Mouse (Mus musculus) stomach, postnatal 0 days (tissue): Measurements from ENCODE around the gene Itfg1.

ENCODE experiments used
- CTCF ChIP-seq: IDR thresholded peaks from 2 replicates; pipeline ENCODE4 v1.5.1; 2016; ENCODE audit warnings: antibody characterized with exemption, low read depth, mild to moderate bottlenecking, moderate library complexity
- EP300 ChIP-seq: optimal IDR thresholded peaks from 2 replicates; pipeline ENCODE3; 2016; ENCODE audit warnings: antibody characterized with exemption

DNA sequence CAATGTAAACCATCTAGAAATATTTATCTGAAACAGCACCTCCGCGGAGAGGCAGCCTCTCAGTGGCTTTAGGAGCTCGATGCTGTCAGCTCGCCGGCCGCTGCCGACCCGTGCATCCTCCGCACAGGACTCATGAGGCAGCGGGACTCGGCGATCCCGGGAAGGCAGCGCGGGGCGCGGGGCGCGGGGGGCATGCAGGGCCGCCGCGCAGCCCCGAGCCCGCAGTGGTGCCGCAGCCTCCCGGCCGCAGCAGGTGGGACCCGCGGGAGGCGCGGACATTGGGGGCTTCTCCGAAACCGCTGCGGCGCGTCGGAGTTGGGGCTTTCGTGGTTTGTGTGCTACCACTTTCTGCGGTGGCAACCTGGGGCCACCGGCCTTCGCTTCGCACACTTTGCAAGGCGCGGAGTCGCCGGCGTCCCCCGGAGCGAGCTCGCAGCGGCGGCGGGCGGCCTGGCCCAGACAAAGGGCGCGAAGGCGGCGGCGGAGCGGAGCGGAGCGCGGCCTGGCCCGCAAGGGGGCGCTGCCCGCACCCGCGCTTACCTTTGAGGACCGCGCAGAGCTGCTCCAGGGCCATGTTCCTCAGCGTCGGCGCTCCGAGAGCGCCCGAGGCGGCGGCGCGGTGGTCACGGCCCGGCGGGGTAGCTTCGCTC is 140.5 kb downstream of the Itfg1 start:
- TF ChIP-seq CTCF: peak; percentile 65
- no peak for TF ChIP-seq EP300
